Mouse (Mus musculus) intestine, embryonic 15.5 days (tissue): Measurements from ENCODE around the gene Rbp4. TPM values are rescaled to one million over a fixed set of nuclear protein-coding genes. Genes with fewer than 3 reads are reported as not detected.

Experiments
- ATAC-seq: fragments of 200-750 bp; cut with Nextera tagmentation; 2 replicates; pipeline ENCODE4 v1.8.0; 2017; ENCODE audit warnings: moderate TSS enrichment, moderate library complexity
- H3K27ac ChIP-seq: fragments of 300-500 bp; sonication (generic); 2 replicates; pipeline ENCODE4 v1.5.1; 2015; ENCODE audit warnings: mild to moderate bottlenecking, inconsistent platforms
- H3K27me3 ChIP-seq: fragments of 300-500 bp; sonication (generic); replicated peaks from 2 replicates; pipeline ENCODE4 v1.6.1; 2015; ENCODE audit warnings: inconsistent platforms
- H3K36me3 ChIP-seq: fragments of 300-500 bp; sonication (generic); 2 replicates; pipeline ENCODE4 v1.6.1; 2015; ENCODE audit warnings: inconsistent platforms
- H3K4me1 ChIP-seq: fragments of 300-500 bp; sonication (generic); replicated peaks from 2 replicates; pipeline ENCODE4 v1.6.1; 2015; ENCODE audit warnings: inconsistent platforms
- H3K4me2 ChIP-seq: fragments of 300-500 bp; sonication (generic); replicated peaks from 2 replicates; pipeline ENCODE4 v1.6.1; 2015; ENCODE audit warnings: mild to moderate bottlenecking, inconsistent platforms
- H3K4me3 ChIP-seq: fragments of 300-500 bp; sonication (generic); replicated peaks from 2 replicates; pipeline ENCODE4 v1.5.1; 2015; ENCODE audit warnings: inconsistent platforms
- H3K9ac ChIP-seq: fragments of 300-500 bp; sonication (generic); 2 replicates; pipeline ENCODE4 v1.6.1; 2015; ENCODE audit warnings: inconsistent platforms
- H3K9me3 ChIP-seq: fragments of 300-500 bp; sonication (generic); 2 replicates; pipeline ENCODE4 v1.6.1; 2016; ENCODE audit warnings: inconsistent platforms
- WGBS: fragments of 180-500 bp; shearing (Covaris S2); methylation state at CpG from one replicate; pipeline ENCODE4 v1.1.7; 2015; 5-methylcytosine and 5-hydroxymethylcytosine counted together
- polyA plus RNA-seq: library from polyadenylated mRNA; unstranded; fragments of >200 nt; fragmentation: Nextera tagmentation; extraction: Ambion mirVana; gene quantifications from 2 replicates; pipeline ENCODE4 v1.2.1, GENCODE M21; 2015

Gene Rbp4
- polyA plus RNA-seq, 1 experiment from 2014 or later, result 87.7 TPM

- H3K4me2 ChIP-seq, result no peak overlapping the region
- 84% methylated on average over 4 of the region's 4 CpGs for WGBS
- ATAC-seq, result no peak
- no peak overlapping the region for H3K4me3 ChIP-seq
- H3K9me3 ChIP-seq, result no peaks in the 10 kb centered on the region
- H3K4me1 ChIP-seq, result peaks cover 8% of the 10 kb centered on the region
- no peak overlapping the region for H3K9ac ChIP-seq
- no peak overlapping the region for H3K27ac ChIP-seq
- H3K36me3 ChIP-seq, result no peaks in the 10 kb centered on the region
- no peaks in the 10 kb centered on the region for H3K27me3 ChIP-seq
Observed at GRCm38 (mm10) chr19:38085841-38086240, 39.2 kb downstream of the Rbp4 start.

- H3K27ac ChIP-seq, result 0 out of 2 replicates have a peak overlapping the region, but pooled peaks have one; percentile 54
- 12% methylated on average over 5 of the region's 5 CpGs for WGBS
- no peaks in the 10 kb centered on the region for H3K27me3 ChIP-seq
- no peak overlapping the region for H3K4me3 ChIP-seq
- peaks cover 8% of the 10 kb centered on the region for H3K4me1 ChIP-seq
- H3K4me2 ChIP-seq, result 0 out of 2 replicates have a peak overlapping the region, but pooled peaks have one; percentile 3
- no peaks in the 10 kb centered on the region for H3K9me3 ChIP-seq
- peak; percentile 86 for ATAC-seq
- H3K36me3 ChIP-seq, result no peaks in the 10 kb centered on the region
- no peak overlapping the region for H3K9ac ChIP-seq
Observed at GRCm38 (mm10) chr19:38082931-38083525, 42.1 kb downstream of the Rbp4 start.

- Histone ChIP-seq H3K4me2 (no peak overlapping the region), H3K9ac (no peak overlapping the region), H3K27ac (no peak overlapping the region), H3K9me3 (no peaks in the 10 kb centered on the region), H3K4me1 (0 out of 2 replicates have a peak, but pooled peaks cover 3% of the 10 kb centered on the region), H3K27me3 (no peaks in the 10 kb centered on the region), H3K4me3 (no peak overlapping the region), H3K36me3 (no peaks in the 10 kb centered on the region)
- no peak for ATAC-seq
- 63% methylated on average over 3 of the region's 3 CpGs for WGBS
Observed at GRCm38 (mm10) chr19:38081361-38081760, 43.7 kb downstream of the Rbp4 start.

- Histone ChIP-seq H3K36me3 (peaks cover 7% of the 10 kb centered on the region; the same call in 1 of the 2 replicates), H3K4me2 (no peak overlapping the region), H3K9me3 (no peaks in the 10 kb centered on the region), H3K4me1 (no peaks in the 10 kb centered on the region), H3K9ac (no peak overlapping the region), H3K4me3 (no peak overlapping the region), H3K27me3 (no peaks in the 10 kb centered on the region), H3K27ac (no peak overlapping the region)
- 50% methylated on average over 3 of the region's 3 CpGs for WGBS
- peak; percentile 70; the same call in 1 of the 2 replicates for ATAC-seq
Observed at GRCm38 (mm10) chr19:38077851-38078540, 47.1 kb downstream of the Rbp4 start.

- Histone ChIP-seq H3K9ac (no peak overlapping the region), H3K9me3 (no peaks in the 10 kb centered on the region), H3K36me3 (peaks cover 16% of the 10 kb centered on the region), H3K27ac (no peak overlapping the region), H3K4me3 (no peak overlapping the region), H3K4me2 (no peak overlapping the region), H3K4me1 (no peaks in the 10 kb centered on the region), H3K27me3 (no peaks in the 10 kb centered on the region)
- 76% methylated on average over 2 of the region's 2 CpGs for whole genome bisulfite sequencing
- no peak for ATAC-seq
Observed at GRCm38 (mm10) chr19:38076251-38076650, 48.8 kb downstream of the Rbp4 start.

GRCm38 (mm10) chr19:38075051-38075450 lies 50.0 kb downstream of the Rbp4 start:
- Histone ChIP-seq H3K4me3 (no peak overlapping the region), H3K4me1 (no peaks in the 10 kb centered on the region), H3K4me2 (no peak overlapping the region), H3K36me3 (peaks cover 28% of the 10 kb centered on the region), H3K27ac (no peak overlapping the region), H3K9ac (no peak overlapping the region), H3K9me3 (no peaks in the 10 kb centered on the region), H3K27me3 (no peaks in the 10 kb centered on the region)
- no peak for ATAC-seq
- 81% methylated on average over 11 of the region's 11 CpGs for WGBS

- H3K9ac ChIP-seq, result no peak overlapping the region
- WGBS, result 91% methylated on average over 5 of the region's 5 CpGs
- no peaks in the 10 kb centered on the region for H3K9me3 ChIP-seq
- H3K4me2 ChIP-seq, result no peak overlapping the region
- peaks cover 30% of the 10 kb centered on the region for H3K36me3 ChIP-seq
- H3K27ac ChIP-seq, result no peak overlapping the region
- no peaks in the 10 kb centered on the region for H3K27me3 ChIP-seq
- H3K4me3 ChIP-seq, result no peak overlapping the region
- no peaks in the 10 kb centered on the region for H3K4me1 ChIP-seq
- ATAC-seq, result no peak
Observed at GRCm38 (mm10) chr19:38073226-38073625, 51.9 kb downstream of the Rbp4 start.

Other genes with a start within 250 kb of the Rbp4 start
- 9.4 and 10.1 TPM in 2 replicates for gene Myof, start 81.7 kb downstream of the Rbp4 start, polyA plus RNA-seq
- 23.7 and 28.9 TPM in 2 replicates for gene Cep55, start 70.3 kb downstream of the Rbp4 start, polyA plus RNA-seq
- gene Ffar4, start 28.2 kb downstream of the Rbp4 start, polyA plus RNA-seq, result 7.0 and 9.0 TPM in 2 replicates
- gene Pde6c, start 7.5 kb upstream of the Rbp4 start, polyA plus RNA-seq, result 0.15 and 0.24 TPM in 2 replicates
- 32.5 and 34.9 TPM in 2 replicates for gene Fra10ac1, start 98.9 kb upstream of the Rbp4 start, polyA plus RNA-seq
- gene Lgi1, start 139.3 kb upstream of the Rbp4 start, polyA plus RNA-seq, result 0.40 and 0.64 TPM in 2 replicates